Mouse (Mus musculus) urinary bladder, postnatal 36 days (tissue): ENCODE data around the gene Tmem247.

Experiments
- DNase-seq, 2 experiments: peaks; one replicate each; pipeline ENCODE4 v3.0.0; 2022; ENCODE audit warnings: low spot score in 2 of 2, mixed read lengths in 1 of 2

Gene Tmem247

GRCm38 (mm10) chr17:86962894-86963585 lies 45.9 kb downstream of the Tmem247 start, which contains the start of gene Rhoq:
TSS of gene Rhoq (plus strand) at chr17:86963082.
- peak; percentile 78 to 87 for DNase-seq

GRCm38 (mm10) chr17:86963586-86963902 lies 46.4 kb downstream of the Tmem247 start:
- DNase-seq = no peak

- no peak for DNase-seq
Measured at GRCm38 (mm10) chr17:86964041-86964440, 46.9 kb downstream of the Tmem247 start.

- peak; percentile 42 to 79 for DNase-seq
Measured at GRCm38 (mm10) chr17:86964502-86964901, 47.4 kb downstream of the Tmem247 start.

GRCm38 (mm10) chr17:86965121-86965520 lies 48.0 kb downstream of the Tmem247 start:
- DNase-seq = no peak

GRCm38 (mm10) chr17:86966040-86966439 lies 48.9 kb downstream of the Tmem247 start:
- DNase-seq = no peak

- DNase-seq = no peak
Measured at GRCm38 (mm10) chr17:86967048-86967447, 49.9 kb downstream of the Tmem247 start.

- no peak for DNase-seq
Measured at GRCm38 (mm10) chr17:86967536-86968525, 50.7 kb downstream of the Tmem247 start.

GRCm38 (mm10) chr17:86968581-86968980 lies 51.4 kb downstream of the Tmem247 start:
- no peak for DNase-seq

- DNase-seq = no peak
Measured at GRCm38 (mm10) chr17:86969582-86969981, 52.4 kb downstream of the Tmem247 start.

- DNase-seq = no peak
Measured at GRCm38 (mm10) chr17:86970026-86970750, 53.0 kb downstream of the Tmem247 start.

- DNase-seq = no peak
Measured at GRCm38 (mm10) chr17:86971036-86971435, 53.9 kb downstream of the Tmem247 start.

- DNase-seq = no peak
Measured at GRCm38 (mm10) chr17:86971860-86972259, 54.7 kb downstream of the Tmem247 start.
